In the genomic region with DNA sequence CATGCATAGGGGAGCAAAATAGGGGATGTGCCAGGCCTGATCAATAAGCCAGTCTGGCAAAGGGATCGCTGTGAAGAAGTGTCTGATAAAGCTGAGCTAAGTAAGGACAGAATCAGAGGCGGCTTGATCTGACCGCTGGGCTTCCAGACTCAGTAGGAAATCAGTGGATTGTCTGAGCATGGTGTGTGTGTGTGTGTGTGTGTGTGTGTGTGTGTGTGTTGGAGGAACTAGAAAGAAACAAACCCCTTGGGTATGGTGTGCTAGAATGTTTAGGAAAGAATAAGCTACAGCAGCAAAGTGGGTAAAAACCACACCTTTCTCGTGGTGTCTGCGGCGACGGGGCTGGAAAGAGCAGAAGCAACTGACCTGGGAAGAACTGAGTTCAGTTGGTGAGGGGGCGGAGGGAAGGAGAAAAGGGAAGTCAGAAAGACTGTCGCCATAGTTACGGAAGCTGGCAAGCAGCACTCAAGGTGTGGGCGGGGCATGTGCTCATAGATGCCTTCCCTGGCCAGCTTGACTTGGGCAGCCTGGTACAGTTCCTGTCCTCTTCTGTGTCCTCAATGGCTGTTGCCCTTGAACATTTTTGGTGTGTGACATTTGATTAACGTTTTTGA, we compare ENCODE assay signal across 8 mouse cellular contexts. TPM values are rescaled to one million over a fixed set of nuclear protein-coding genes. Genes with fewer than 3 reads are reported as not detected.
DNase-seq lines count a peak whose midpoint lies in the region; ATAC-seq and TF ChIP-seq lines count a peak whose summit lies in the region.

No protein-coding gene starts in this region.

- 0 out of 2 replicates have a peak overlapping the region, but pooled peaks have one; percentile 1 for H3K4me3 ChIP-seq in forebrain, embryonic 10.5 days
- H3K4me3 ChIP-seq in hindbrain, embryonic 16.5 days (ENCODE audit: low read length), result peak overlapping the region; percentile 4; the same call in 1 of the 2 replicates
- H3K4me3 ChIP-seq in left cerebral cortex, adult 2 months, result no peak overlapping the region

- H3K4me1 ChIP-seq in forebrain, embryonic 10.5 days, result peaks cover 16% of the 10 kb centered on the region
- H3K4me1 ChIP-seq in hindbrain, embryonic 16.5 days (ENCODE audit: control insufficient read depth, insufficient read depth, low read depth, low read length), result peaks cover 4% of the 10 kb centered on the region; the same call in 1 of the 2 replicates

- H3K27ac ChIP-seq in forebrain, embryonic 10.5 days, result no peak overlapping the region
- H3K27ac ChIP-seq in hindbrain, embryonic 16.5 days (ENCODE audit: low read depth, low read length), result no peak overlapping the region
- no peak overlapping the region for H3K27ac ChIP-seq in left cerebral cortex, adult 2 months

- no peak for TF ChIP-seq CTCF in left cerebral cortex, adult 2 months (IDR thresholded peaks at IDR 0.05)

- no peaks in the 10 kb centered on the region for H3K9me3 ChIP-seq in forebrain, embryonic 10.5 days
- H3K9me3 ChIP-seq in hindbrain, embryonic 16.5 days (ENCODE audit: control insufficient read depth, low read length), result no peaks in the 10 kb centered on the region

- peak overlapping the region; percentile 48 for H3K4me2 ChIP-seq in hindbrain, embryonic 16.5 days (ENCODE audit: low read length)

- peak; percentile 86 for ATAC-seq in hindbrain, embryonic 16.5 days

- H3K27me3 ChIP-seq in forebrain, embryonic 10.5 days (ENCODE audit: poor library complexity, severe bottlenecking), result peaks cover 17% of the 10 kb centered on the region
- H3K27me3 ChIP-seq in hindbrain, embryonic 16.5 days (replicated peaks; ENCODE audit: control insufficient read depth, insufficient read depth, low read length), result no peaks in the 10 kb centered on the region; the same call in 1 of the 2 replicates

- DNase-seq in A20 (ENCODE audit: low read depth, low spot score) (peak; percentile 89), adipocyte (ENCODE audit: low spot score) (no peak)
- DNase-seq in T-cell, adult 2 months (ENCODE audit: low spot score), result peak; percentile 57
- DNase-seq in forebrain, embryonic 10.5 days (ENCODE audit: extremely low spot score, low spot score), result no peak
- DNase-seq in left cerebral cortex, adult 2 months (ENCODE audit: extremely low spot score in 1 of 2, low spot score in 2 of 2), result peak; percentile 55 to 63
- DNase-seq in lung, postnatal 36 days, result peak; percentile 89
- DNase-seq in right cerebral cortex, postnatal 25 days, result peak; percentile 50

- no peak overlapping the region for H3K9ac ChIP-seq in hindbrain, embryonic 16.5 days (ENCODE audit: low read depth, low read length)

- intact Hi-C loops in left cerebral cortex, adult 2 months (cut with DNase I), result no loop called here

- H3K36me3 ChIP-seq in forebrain, embryonic 10.5 days (replicated peaks), result no peaks in the 10 kb centered on the region
- H3K36me3 ChIP-seq in hindbrain, embryonic 16.5 days (ENCODE audit: control insufficient read depth, insufficient read depth, low read length), result no peaks in the 10 kb centered on the region

- WGBS in forebrain, embryonic 10.5 days, result 33% methylated on average over 12 of the region's 12 CpGs
- 31% methylated on average over 12 of the region's 12 CpGs for WGBS in hindbrain, embryonic 16.5 days

RNA-seq across cellular contexts. Expression of gene Tomm20l, which starts 2.6 kb away (rescaled TPM):
- polyA plus RNA-seq in forebrain, embryonic 10.5 days (2016; fragmentation: Nextera tagmentation; extraction: Ambion mirVana), result not detected in 2 replicates
- not detected in 2 replicates for polyA plus RNA-seq in hindbrain, embryonic 16.5 days (2015; fragmentation: Nextera tagmentation; extraction: Ambion mirVana)
- not detected for total RNA-seq in left cerebral cortex, adult 2 months (2021)

RNA-seq across cellular contexts. Expression of gene Timm9, which starts 22.7 kb away (rescaled TPM):
- polyA plus RNA-seq in forebrain, embryonic 10.5 days (2016; fragmentation: Nextera tagmentation; extraction: Ambion mirVana), result 82.4 and 86.8 TPM in 2 replicates
- polyA plus RNA-seq in hindbrain, embryonic 16.5 days (2015; fragmentation: Nextera tagmentation; extraction: Ambion mirVana), result 113 and 118 TPM in 2 replicates
- 10 to 100 TPM; 60.3 to 63.6 TPM for total RNA-seq in left cerebral cortex, adult 2 months (2021)

RNA-seq across cellular contexts. Expression of gene 2700049A03Rik, which starts 22.9 kb away (rescaled TPM):
- polyA plus RNA-seq in forebrain, embryonic 10.5 days (2016; fragmentation: Nextera tagmentation; extraction: Ambion mirVana), result 17.5 and 18.5 TPM in 2 replicates
- polyA plus RNA-seq in hindbrain, embryonic 16.5 days (2015; fragmentation: Nextera tagmentation; extraction: Ambion mirVana), result 10.2 and 11.4 TPM in 2 replicates
- total RNA-seq in left cerebral cortex, adult 2 months (2021), result 1 to 10 TPM; 5.6 to 5.7 TPM

Comparison
In these comparisons a context has a peak if more than half of its experiments do, and no peak if none do; other contexts are left out.
1. DNase-seq: peak in A20 (single experiment), T-cell, adult 2 months (single experiment), left cerebral cortex, adult 2 months (2 of 2), lung, postnatal 36 days (single experiment) and right cerebral cortex, postnatal 25 days (single experiment); none in forebrain, embryonic 10.5 days (single experiment) and adipocyte (single experiment).